Mouse (Mus musculus) embryonic stem cell, embryonic (primary cell): Measurements from ENCODE around the gene Gm29427.
"Not testable (repeated sequence)": the region's sequence is repeated elsewhere in the genome, so short reads cannot be mapped to it uniquely, and the experiment has no call there.

Source experiments
- CTCF ChIA-PET, 4 experiments: fragments of 300-600 bp in 2 of 4; fragments of 350-600 bp in 2 of 4; sonication (Branson Sonifier 250); formaldehyde crosslinking; loops; one replicate each; lab custom pipeline; 2022; ENCODE audit warnings: inconsistent platforms in 2 of 4; lab: Charles Lee
- POLR2A ChIA-PET, 4 experiments: fragments of 300-600 bp in 2 of 4; fragments of 350-600 bp in 2 of 4; sonication (Branson Sonifier 250); formaldehyde crosslinking; loops; one replicate each; lab custom pipeline; 2022; ENCODE audit warnings: antibody characterized with exemption in 4 of 4, inconsistent platforms in 1 of 4; lab: Charles Lee

Gene Gm29427

GRCm38 (mm10) chr1:130710283-130711080 is 5.1 kb downstream of the Gm29427 start:
- CTCF ChIA-PET, result interaction anchor here in 1 of 4 experiments (0.6 kb wide), 1 partner anchor 19 kb away, joined by 3 read pairs; no protein-coding TSS in a partner anchor
- POLR2A ChIA-PET, result interaction anchor here in 3 of 4 experiments (0.6 to 2.7 kb wide), 10 partner anchors 8 to 64 kb away, joined by 3 to 11 read pairs (median 4); partner anchors contain the start of gene AA986860 (in 2 of the 3)

GRCm38 (mm10) chr1:130703613-130704012 is 12.0 kb downstream of the Gm29427 start:
- CTCF ChIA-PET, result no interaction called here

DNA sequence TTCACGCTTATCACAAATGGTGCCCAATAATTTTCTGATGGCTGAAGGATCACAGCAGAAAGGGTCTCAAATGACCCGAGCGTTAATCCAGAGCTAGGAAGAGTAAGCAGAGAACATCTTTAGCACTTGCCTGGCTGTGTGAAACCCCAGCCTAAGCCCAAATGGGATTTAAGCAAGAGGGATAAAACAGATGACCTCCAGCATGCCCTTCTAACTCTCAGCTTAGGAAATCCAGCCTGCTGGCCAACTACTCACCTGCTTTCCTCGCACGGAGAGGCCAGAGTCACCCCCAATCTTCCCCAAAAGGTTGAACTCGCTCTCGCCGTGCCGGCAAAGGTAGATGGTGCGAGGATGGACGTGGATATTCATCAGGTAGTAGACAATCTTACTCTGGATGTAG is 13.6 kb downstream of the Gm29427 start:
- POLR2A ChIA-PET, result interaction anchor here in 1 of 4 experiments (1.6 kb wide), 1 partner anchor 8 kb away, joined by 5 read pairs; no protein-coding TSS in a partner anchor

More at GRCm38 (mm10) chr1:130703613-130704012, 12.0 kb downstream of the Gm29427 start:
- POLR2A ChIA-PET, result no interaction called here

GRCm38 (mm10) chr1:130699937-130700633 is 15.5 kb downstream of the Gm29427 start:
- ChIA-PET CTCF (interaction anchor here in 1 of 4 experiments (0.7 kb wide), 1 partner anchor 169 kb away, joined by 3 read pairs; no protein-coding TSS in a partner anchor), POLR2A (interaction anchor here in 2 of 4 experiments (0.6 to 2.7 kb wide), 4 partner anchors 9 to 16 kb away, joined by 3 to 10 read pairs (median 6); partner anchors contain the start of gene Gm29427 (in 1 of the 2))

More for the DNA sequence above, 13.6 kb downstream of the Gm29427 start:
- CTCF ChIA-PET, result interaction anchor here in 1 of 4 experiments (0.6 kb wide), 1 partner anchor 191 kb away, joined by 4 read pairs; no protein-coding TSS in a partner anchor

GRCm38 (mm10) chr1:130698601-130699000 is 17.0 kb downstream of the Gm29427 start:
- ChIA-PET CTCF (no interaction called here), POLR2A (interaction anchor here in 2 of 4 experiments (1.0 to 2.7 kb wide), 3 partner anchors 10 to 17 kb away, joined by 3 to 10 read pairs (median 8); partner anchors contain the start of gene Gm29427 (in 1 of the 2))

GRCm38 (mm10) chr1:130683905-130684304 is 31.7 kb downstream of the Gm29427 start:
- POLR2A ChIA-PET, result no interaction called here

GRCm38 (mm10) chr1:130681656-130682413 is 33.8 kb downstream of the Gm29427 start:
- CTCF ChIA-PET, result interaction anchor here in 1 of 4 experiments (0.6 kb wide), 1 partner anchor 60 kb away, joined by 4 read pairs; no protein-coding TSS in a partner anchor
- POLR2A ChIA-PET, result interaction anchor here in 1 of 4 experiments (0.6 kb wide), 1 partner anchor 49 kb away, joined by 3 read pairs; no protein-coding TSS in a partner anchor

More at GRCm38 (mm10) chr1:130683905-130684304, 31.7 kb downstream of the Gm29427 start:
- CTCF ChIA-PET, result interaction anchor here in 2 of 4 experiments (0.5 to 0.7 kb wide), 2 partner anchors 50 to 104 kb away, joined by 3 read pairs; no protein-coding TSS in a partner anchor

DNA sequence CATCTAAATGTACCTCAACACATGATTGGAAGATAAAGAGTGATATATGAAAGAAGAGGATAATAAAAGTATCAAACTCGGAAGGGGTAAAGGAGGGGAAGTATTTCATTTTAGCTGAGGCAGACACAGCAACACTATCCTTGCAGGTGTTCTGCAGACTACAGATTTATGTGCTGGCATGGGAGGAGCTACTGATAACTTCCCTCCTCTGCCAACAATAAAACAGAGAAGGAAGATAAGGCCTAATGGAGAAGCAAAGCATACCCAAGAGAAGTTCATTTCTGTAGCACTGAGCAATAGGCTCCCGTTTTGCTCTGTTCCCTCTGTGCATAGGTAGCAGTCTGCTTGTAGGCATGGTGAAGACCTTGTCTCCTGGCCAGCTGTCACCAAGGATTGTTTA is 34.5 kb downstream of the Gm29427 start:
- CTCF ChIA-PET, result interaction anchor here in 1 of 4 experiments (0.6 kb wide), 1 partner anchor 61 kb away, joined by 4 read pairs; no protein-coding TSS in a partner anchor
- POLR2A ChIA-PET, result no interaction called here

DNA sequence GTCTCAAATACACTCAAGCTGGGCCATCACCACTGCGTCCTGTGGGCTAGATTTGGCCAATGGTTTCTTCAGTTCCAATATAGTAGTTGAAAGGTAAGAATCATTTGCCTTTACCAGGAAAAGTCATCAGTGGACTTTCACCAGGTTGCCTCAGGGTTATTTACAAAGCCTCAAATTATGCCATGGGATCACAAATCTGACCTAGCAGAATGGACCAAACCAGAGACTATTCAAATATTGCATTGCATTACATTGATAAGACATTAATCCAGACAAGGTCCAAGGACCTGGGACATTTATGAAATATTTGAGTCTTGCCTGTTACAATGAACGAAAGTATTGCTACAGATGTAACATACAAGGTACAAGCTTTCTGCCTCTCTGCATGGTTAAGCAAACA is 37.0 kb downstream of the Gm29427 start:
- POLR2A ChIA-PET, result no interaction called here
- CTCF ChIA-PET, result no interaction called here

DNA sequence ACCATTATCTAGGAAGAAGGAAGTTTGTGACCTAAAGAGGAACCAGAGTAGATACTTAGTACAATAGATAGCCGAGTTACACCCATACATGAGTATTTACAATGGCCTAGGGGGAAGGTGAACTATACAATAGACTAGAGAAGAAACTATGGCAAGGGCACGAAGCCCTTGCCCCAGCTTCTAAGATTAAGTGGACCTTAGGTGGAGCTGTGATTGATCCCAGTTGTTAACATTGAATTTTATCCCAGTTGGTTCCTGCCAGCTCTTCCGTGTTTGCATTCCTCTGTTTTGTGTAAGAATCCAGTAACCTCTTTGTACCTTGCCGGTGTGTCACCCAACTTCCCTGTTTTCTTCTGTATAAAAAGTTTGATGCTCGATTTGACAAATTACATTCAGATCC is 52.0 kb downstream of the Gm29427 start:
- POLR2A ChIA-PET, CTCF ChIA-PET: not testable (repeated sequence)

GRCm38 (mm10) chr1:130661454-130661853 is 54.1 kb downstream of the Gm29427 start, which contains the start of gene C4bp:
Gene C4bp (minus strand): TSS chr1:130661632.
- CTCF ChIA-PET, result no interaction called here
- POLR2A ChIA-PET, result no interaction called here

DNA sequence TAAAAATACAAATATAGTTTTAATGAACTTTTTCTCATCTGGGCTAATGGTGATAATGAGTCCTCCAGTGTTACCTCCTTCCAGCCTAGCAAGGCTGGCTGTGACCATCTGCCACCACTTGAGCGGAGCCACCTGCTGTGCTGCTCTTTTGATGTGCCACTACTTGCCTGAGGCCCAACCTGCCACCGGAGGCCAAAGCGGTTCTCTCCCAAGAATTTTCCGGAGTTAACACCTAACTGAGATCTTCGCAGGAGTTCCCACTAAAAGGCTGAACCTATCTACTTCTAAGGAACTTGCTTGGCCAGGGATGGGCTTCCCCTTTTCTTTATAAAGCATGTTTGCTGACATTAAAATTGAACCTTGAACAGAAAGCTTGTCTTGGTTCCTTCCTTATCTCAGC is 56.0 kb downstream of the Gm29427 start:
- POLR2A ChIA-PET, result interaction anchor here in 1 of 4 experiments (0.5 kb wide), 1 partner anchor 22 kb away, joined by 3 read pairs; no protein-coding TSS in a partner anchor
- CTCF ChIA-PET, result not testable (repeated sequence)

- ChIA-PET CTCF (interaction anchor here in 1 of 4 experiments (0.6 kb wide), 1 partner anchor 53 kb away, joined by 4 read pairs; no protein-coding TSS in a partner anchor), POLR2A (interaction anchor here in 1 of 4 experiments (0.6 kb wide), 1 partner anchor 81 kb away, joined by 5 read pairs; no protein-coding TSS in a partner anchor)
Observed at GRCm38 (mm10) chr1:130644103-130644502, 71.5 kb downstream of the Gm29427 start.

DNA sequence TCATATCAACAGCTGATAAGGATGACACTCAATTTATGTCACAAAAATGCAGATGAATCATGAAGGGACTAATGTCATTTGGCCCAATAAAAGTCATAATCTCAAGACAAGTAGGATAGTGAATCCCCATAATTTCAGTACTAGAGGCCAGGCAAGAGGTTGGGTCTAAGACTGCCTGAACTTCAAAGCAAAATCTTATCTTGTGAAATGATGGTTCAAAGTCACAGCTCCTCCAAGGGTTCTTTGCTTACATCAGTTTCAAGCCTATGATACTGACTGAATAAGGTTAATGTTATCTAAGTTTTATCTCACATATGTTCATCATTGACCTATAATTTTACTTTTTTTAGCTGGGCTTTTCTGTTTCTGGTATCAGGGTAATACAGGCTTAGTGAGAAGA is 74.6 kb downstream of the Gm29427 start:
- CTCF ChIA-PET, result interaction anchor here in 1 of 4 experiments (0.6 kb wide), 1 partner anchor 519 kb away, joined by 4 read pairs; no protein-coding TSS in a partner anchor
- POLR2A ChIA-PET, result no interaction called here

GRCm38 (mm10) chr1:130633761-130634410 is 81.7 kb downstream of the Gm29427 start:
- CTCF ChIA-PET, result interaction anchor here (0.6 to 2.2 kb wide), 12 partner anchors 50 to 532 kb away, joined by 3 to 7 read pairs (median 4); no protein-coding TSS in a partner anchor
- POLR2A ChIA-PET, result interaction anchor here in 1 of 4 experiments (0.7 kb wide), 2 partner anchors 531 to 870 kb away, joined by 3 read pairs; no protein-coding TSS in a partner anchor

- POLR2A ChIA-PET, result no interaction called here
Observed at GRCm38 (mm10) chr1:130633316-130633715, 82.3 kb downstream of the Gm29427 start.

GRCm38 (mm10) chr1:130629521-130629920 is 86.1 kb downstream of the Gm29427 start, which contains the start of gene Zp3r:
Gene Zp3r (minus strand): TSS chr1:130629621.
- ChIA-PET CTCF (no interaction called here), POLR2A (no interaction called here)

More at GRCm38 (mm10) chr1:130633316-130633715, 82.3 kb downstream of the Gm29427 start:
- CTCF ChIA-PET, result interaction anchor here (0.6 to 2.2 kb wide), 10 partner anchors 35 to 531 kb away, joined by 3 to 7 read pairs (median 4); no protein-coding TSS in a partner anchor
